In the genomic region with DNA sequence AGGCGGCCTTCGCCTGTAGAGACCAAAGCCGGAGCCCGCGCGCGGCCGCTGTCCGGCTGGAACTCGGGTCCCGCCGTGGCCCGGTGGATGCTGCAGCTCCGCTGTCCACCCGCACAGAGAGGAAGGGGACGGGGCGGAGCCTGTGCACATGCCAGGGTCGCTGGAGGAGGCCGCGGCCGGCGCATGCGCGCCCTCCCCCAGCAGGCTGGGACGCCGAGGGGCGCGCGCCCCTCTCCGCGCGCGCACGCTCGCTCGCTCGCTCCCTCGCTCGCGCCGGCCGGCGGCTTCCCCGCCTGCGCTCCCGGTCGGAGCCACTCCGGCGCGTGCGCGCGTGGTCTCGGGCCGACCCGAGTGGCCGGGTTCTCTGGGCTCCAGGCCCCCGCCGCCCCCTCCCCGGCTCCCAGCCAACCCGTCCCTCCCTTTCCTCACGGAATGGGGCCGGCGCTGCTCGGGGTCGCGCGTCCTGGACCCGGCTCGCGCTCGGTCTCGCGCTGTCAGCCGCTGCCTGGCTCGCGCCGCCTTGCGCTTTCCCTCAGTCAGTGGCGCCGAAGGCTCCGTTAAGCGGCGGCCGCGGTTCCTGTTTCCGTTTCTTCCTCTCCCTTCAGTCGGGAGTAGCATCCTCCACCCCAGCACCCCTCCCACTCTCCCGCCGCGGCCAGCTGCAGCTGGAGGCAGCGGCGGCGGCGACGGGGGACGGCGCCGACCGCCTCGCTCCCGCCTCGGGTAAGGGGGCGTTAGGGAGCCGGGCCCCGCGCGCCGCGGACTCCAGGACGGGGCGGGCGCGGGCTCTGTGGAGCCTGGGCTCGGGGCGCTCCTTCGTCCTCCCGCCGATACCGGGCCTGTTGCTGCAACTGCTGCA, we compare ENCODE assay signal across 8 mouse cellular contexts. TPM values are rescaled to one million over a fixed set of nuclear protein-coding genes. Genes with fewer than 3 reads are reported as not detected.
DNase-seq lines count a peak whose midpoint lies in the region; ATAC-seq and TF ChIP-seq lines count a peak whose summit lies in the region.

No protein-coding gene starts in this region.

- TF ChIP-seq EP300 in liver, postnatal 0 days (IDR thresholded peaks at IDR 0.05; ENCODE audit: low read depth), result no peak

- TF ChIP-seq CTCF in liver, postnatal 0 days (IDR thresholded peaks at IDR 0.05; ENCODE audit: low read depth), result peak; percentile 45

- H3K4me2 ChIP-seq in forebrain, embryonic 15.5 days (replicated peaks), result peak overlapping the region; percentile 92
- peak overlapping the region; percentile 94 for H3K4me2 ChIP-seq in liver, postnatal 0 days (ENCODE audit: low read depth, low read length)
- peak overlapping the region; percentile 83 for H3K4me2 ChIP-seq in neural tube, embryonic 13.5 days

- WGBS in forebrain, embryonic 15.5 days, result under 1% methylated on average over 111 of the region's 120 CpGs
- WGBS in liver, postnatal 0 days (ENCODE audit: insufficient replicate concordance), result under 1% methylated on average over 77 of the region's 120 CpGs
- WGBS in neural tube, embryonic 13.5 days, result under 1% methylated on average over 99 of the region's 120 CpGs

- H3K4me3 ChIP-seq in ES-E14 (ENCODE audit: insufficient read depth in 1 of 2, low read depth in 1 of 2, low read length in 2 of 2, poor library complexity in 1 of 2, severe bottlenecking in 1 of 2), result peak overlapping the region; percentile 78 to 95
- H3K4me3 ChIP-seq in forebrain, embryonic 15.5 days, result peak overlapping the region; percentile 96
- H3K4me3 ChIP-seq in liver, postnatal 0 days (ENCODE audit: low read depth, low read length), result peak overlapping the region; percentile 72
- peak overlapping the region; percentile 76 for H3K4me3 ChIP-seq in neural tube, embryonic 13.5 days

- peak overlapping the region; percentile 16; the same call in 1 of the 2 replicates for H3K27ac ChIP-seq in ES-E14 (ENCODE audit: insufficient read depth, low read depth, low read length, poor library complexity, severe bottlenecking)
- peak overlapping the region; percentile 97 for H3K27ac ChIP-seq in forebrain, embryonic 15.5 days (replicated peaks)
- peak overlapping the region; percentile 88 for H3K27ac ChIP-seq in liver, postnatal 0 days (ENCODE audit: low read depth)
- peak overlapping the region; percentile 96 for H3K27ac ChIP-seq in neural tube, embryonic 13.5 days (replicated peaks)

- no peaks in the 10 kb centered on the region for H3K36me3 ChIP-seq in ES-E14 (ENCODE audit: control insufficient read depth, insufficient read depth, low read length, poor library complexity, severe bottlenecking)
- no peaks in the 10 kb centered on the region for H3K36me3 ChIP-seq in forebrain, embryonic 15.5 days
- no peaks in the 10 kb centered on the region for H3K36me3 ChIP-seq in liver, postnatal 0 days (replicated peaks; ENCODE audit: insufficient read depth, low read length)
- H3K36me3 ChIP-seq in neural tube, embryonic 13.5 days, result no peaks in the 10 kb centered on the region

- intact Hi-C loops in heart, postnatal 25 days (cut with DNase I), result loop anchor here (5.0 kb wide), 3 partner anchors 186 to 401 kb away; no protein-coding TSS in a partner anchor

- in situ Hi-C loops in ES-E14 (cut with MboI; ENCODE audit: low sequenced_read_pairs in 2 of 2, unreplicated experiment in 2 of 2), result no loop called here

- ATAC-seq in forebrain, embryonic 15.5 days (replicated peaks), result peak; percentile 97
- ATAC-seq in liver, postnatal 0 days, result peak; percentile 83
- peak; percentile 99 for ATAC-seq in neural tube, embryonic 13.5 days (ENCODE audit: low read depth)

- peak; percentile 76 for DNase-seq in ES-E14 (ENCODE audit: low read depth, low spot score)
- peak; percentile 96 for DNase-seq in cerebellum, adult 11 months
- peak; percentile 89 for DNase-seq in heart, postnatal 25 days (ENCODE audit: low spot score)
- DNase-seq in layer of hippocampus, adult 11-12 months (ENCODE audit: low spot score), result peak; percentile 92
- DNase-seq in liver, postnatal 0 days, result peak; percentile 88
- DNase-seq in telencephalon, adult 2 months (ENCODE audit: low read depth, low spot score), result peak; percentile 80

- H3K9me3 ChIP-seq in ES-E14 (ENCODE audit: control insufficient read depth, insufficient read depth, low read depth, low read length), result no peaks in the 10 kb centered on the region
- no peaks in the 10 kb centered on the region for H3K9me3 ChIP-seq in forebrain, embryonic 15.5 days
- H3K9me3 ChIP-seq in liver, postnatal 0 days (ENCODE audit: low read length), result no peaks in the 10 kb centered on the region
- H3K9me3 ChIP-seq in neural tube, embryonic 13.5 days, result no peaks in the 10 kb centered on the region

- H3K9ac ChIP-seq in ES-E14 (ENCODE audit: insufficient read depth, low read depth, low read length, poor library complexity, severe bottlenecking), result peak overlapping the region; percentile 88
- H3K9ac ChIP-seq in forebrain, embryonic 15.5 days (replicated peaks), result peak overlapping the region; percentile 96
- H3K9ac ChIP-seq in liver, postnatal 0 days (replicated peaks), result peak overlapping the region; percentile 82
- H3K9ac ChIP-seq in neural tube, embryonic 13.5 days, result peak overlapping the region; percentile 90

- no peaks in the 10 kb centered on the region for H3K27me3 ChIP-seq in forebrain, embryonic 15.5 days
- no peaks in the 10 kb centered on the region for H3K27me3 ChIP-seq in liver, postnatal 0 days (ENCODE audit: insufficient read depth, low read length)
- H3K27me3 ChIP-seq in neural tube, embryonic 13.5 days, result no peaks in the 10 kb centered on the region

- 0 out of 4 replicates have a peak, but pooled peaks cover 0 to 3% of the 10 kb centered on the region in 2 experiments for H3K4me1 ChIP-seq in ES-E14 (ENCODE audit: control insufficient read depth in 2 of 2, insufficient read depth in 2 of 2, low read length in 2 of 2, poor library complexity in 1 of 2)
- H3K4me1 ChIP-seq in forebrain, embryonic 15.5 days, result peaks cover 13% of the 10 kb centered on the region
- H3K4me1 ChIP-seq in liver, postnatal 0 days (ENCODE audit: insufficient read depth), result 0 out of 2 replicates have a peak, but pooled peaks cover 5% of the 10 kb centered on the region
- peaks cover 13% of the 10 kb centered on the region for H3K4me1 ChIP-seq in neural tube, embryonic 13.5 days (replicated peaks)

TF ChIP-seq in ES-E14, 5 proteins besides CTCF, POLR2A, EP300 and RAD21:
- TF ChIP-seq CHD2 (IDR thresholded peaks at IDR 0.05; ENCODE audit: low read depth, low read length), result peak; percentile 68
- no peak for TF ChIP-seq MAFK (IDR thresholded peaks at IDR 0.05; ENCODE audit: insufficient read depth, low read depth, low read length)

RNA-seq across cellular contexts. Expression of a gene that starts 0.8 kb away (rescaled TPM):
- total RNA-seq in ES-E14 (2012; rRNA removed), result 19.3 and 26.3 TPM in 2 replicates
- 35.2 and 37.5 TPM in 2 replicates for polyA plus RNA-seq in forebrain, embryonic 15.5 days (2015; fragmentation: Nextera tagmentation; extraction: Ambion mirVana)
- total RNA-seq in heart, postnatal 25 days (2021), result 10 to 100 TPM; 18.0 to 19.6 TPM
- polyA plus RNA-seq in liver, postnatal 0 days (2015; fragmentation: Nextera tagmentation; extraction: Ambion mirVana), result 8.2 and 8.6 TPM in 2 replicates
- polyA plus RNA-seq in neural tube, embryonic 13.5 days (2015; fragmentation: Nextera tagmentation; extraction: Ambion mirVana), result 49.6 and 53.5 TPM in 2 replicates

Comparison
In these comparisons a context has a peak if more than half of its experiments do, and no peak if none do; other contexts are left out.
1. Peak in every context shown above with its lines: DNase-seq, ATAC-seq, H3K4me3 ChIP-seq and H3K27ac ChIP-seq.
2. H3K27ac ChIP-seq: peak in every context shown above with its lines; median percentile 97 in forebrain, embryonic 15.5 days; 96 in neural tube, embryonic 13.5 days; 88 in liver, postnatal 0 days; 16 in ES-E14.